Mouse (Mus musculus): ENCODE results near the gene Gnmt. TPM values are rescaled to one million over a fixed set of nuclear protein-coding genes. Genes with fewer than 3 reads are reported as not detected.

The Gnmt gene
- polyA plus RNA-seq, 1 experiment from 2014 or later: 0.38 TPM

DNA sequence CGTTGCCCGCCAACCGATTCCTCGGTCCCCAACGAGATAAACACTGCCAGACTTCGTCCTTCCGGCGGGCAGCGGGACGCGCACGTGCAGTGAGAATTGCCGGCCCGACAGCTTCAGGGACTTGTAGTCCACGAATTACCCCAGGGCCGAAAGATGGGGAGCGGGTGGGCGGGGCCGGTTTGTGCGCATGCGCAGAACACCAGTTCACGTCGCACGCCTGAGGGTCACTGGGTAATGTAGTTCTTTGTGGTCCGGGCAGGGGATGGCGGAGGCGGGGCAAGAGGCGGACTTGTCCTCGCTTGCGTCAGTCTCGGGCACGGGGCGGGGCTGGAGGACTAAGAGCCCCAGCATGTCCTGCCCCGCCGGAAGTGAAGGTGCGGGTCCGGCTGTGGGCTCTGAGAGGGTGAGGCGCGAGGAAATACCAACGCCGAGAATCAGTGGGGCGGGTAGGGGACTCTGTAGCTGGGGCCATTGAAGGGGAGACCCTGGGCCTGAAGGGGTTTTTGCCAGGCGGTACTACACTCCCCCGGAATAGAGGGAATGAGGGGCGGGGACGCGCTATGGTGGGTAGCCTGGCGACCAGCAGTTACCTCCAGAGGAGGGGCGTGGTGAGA lies 48.1 kb downstream of the Gnmt start, which contains the start of gene Klhdc3:
Gene Klhdc3 (minus strand): TSS at position 155 of the 614 bp plus-strand sequence.
- ATAC-seq (ENCODE audit: insufficient number of reproducible peaks, low FRiP score): peak; percentile 98
- Histone ChIP-seq H3K36me3 (peaks cover 60% of the 10 kb centered on the region), H3K9me3 (replicated peaks) (no peaks in the 10 kb centered on the region), H3K4me3 (peak within 1 kb of the TSS; percentile 81), H3K4me2 (peak within 1 kb of the TSS; percentile 92), H3K9ac (peak within 1 kb of the TSS; percentile 84), H3K4me1 (replicated peaks) (peaks cover 38% of the 10 kb centered on the region), H3K27ac (ENCODE audit: poor library complexity, severe bottlenecking) (peak within 1 kb of the TSS; percentile 94), H3K27me3 (replicated peaks) (no peaks in the 10 kb centered on the region)
- under 1% methylated on average over 49 of the region's 49 CpGs for WGBS

DNA sequence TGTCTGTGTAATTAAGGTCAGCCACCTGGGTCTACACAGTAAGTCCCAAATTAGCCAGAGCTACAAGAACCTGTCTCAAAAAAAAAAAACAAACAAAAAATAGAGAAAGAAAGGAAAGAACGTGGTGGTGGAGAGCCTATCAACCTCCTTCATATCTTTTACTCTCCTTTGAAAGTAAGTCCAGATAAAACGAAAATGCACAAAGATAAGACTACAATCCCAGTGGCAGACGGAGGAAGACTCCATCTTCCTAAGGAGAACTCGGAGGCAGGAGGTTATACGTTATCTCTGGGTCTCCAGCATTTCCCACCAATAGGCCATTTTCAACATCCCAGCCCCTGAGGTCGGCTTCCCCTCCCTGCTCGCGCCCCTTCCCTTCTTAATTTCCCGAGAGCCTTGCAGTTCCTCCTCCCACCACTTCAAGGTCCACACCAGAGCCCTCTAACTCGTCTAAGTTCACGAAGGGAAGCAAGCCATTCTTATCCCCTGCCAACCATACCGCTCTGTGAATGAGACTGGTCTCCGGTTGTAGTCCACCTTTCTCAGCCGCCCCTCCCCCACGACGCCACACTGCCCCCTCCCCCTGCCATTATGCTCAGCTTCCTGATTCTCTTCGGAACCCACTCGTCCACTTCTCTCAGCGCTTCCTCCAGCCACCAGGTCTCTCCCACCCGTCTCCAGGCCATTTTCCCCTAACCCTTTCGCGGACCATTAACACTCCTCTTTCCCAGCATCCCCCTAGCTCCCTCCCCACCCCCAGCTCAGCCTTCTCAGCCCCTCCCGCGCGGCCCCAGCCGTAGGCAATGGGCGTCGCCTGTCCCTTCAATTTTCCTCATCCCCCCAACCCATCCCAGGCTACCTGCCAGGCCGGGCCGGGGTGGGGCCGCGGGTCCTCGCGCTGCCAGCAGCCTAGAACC lies 48.9 kb downstream of the Gnmt start:
- Histone ChIP-seq H3K9me3 (replicated peaks) (no peaks in the 10 kb centered on the region), H3K4me3 (peak overlapping the region; percentile 81), H3K4me2 (peak overlapping the region; percentile 81), H3K4me1 (replicated peaks) (peaks cover 41% of the 10 kb centered on the region), H3K27me3 (replicated peaks) (no peaks in the 10 kb centered on the region), H3K27ac (ENCODE audit: poor library complexity, severe bottlenecking) (peak overlapping the region; percentile 94), H3K9ac (peak overlapping the region; percentile 84), H3K36me3 (peaks cover 60% of the 10 kb centered on the region)
- ATAC-seq (ENCODE audit: insufficient number of reproducible peaks, low FRiP score): no peak; the same call in none of the 2 replicates
- under 1% methylated on average over 34 of the region's 34 CpGs for WGBS

DNA sequence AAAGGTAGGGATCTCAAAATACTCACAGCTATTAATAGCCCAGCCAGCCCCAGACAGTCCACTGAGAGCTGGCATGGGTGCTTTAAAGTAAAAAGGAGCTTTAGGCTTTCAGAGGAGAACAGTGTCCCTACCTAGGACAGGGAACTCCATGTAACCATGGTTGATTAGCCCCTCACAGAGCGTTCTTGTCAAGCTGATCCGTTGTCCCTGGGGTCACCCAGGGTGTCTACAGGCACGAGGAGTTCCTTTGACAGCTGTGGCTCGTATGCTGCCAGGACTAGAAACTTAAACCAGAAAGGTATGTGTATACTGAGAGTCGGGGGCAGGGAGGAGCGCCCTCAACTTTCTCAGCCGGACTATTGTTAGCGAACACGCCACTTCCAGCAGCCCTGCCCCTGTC lies 50.1 kb downstream of the Gnmt start:
- Histone ChIP-seq H3K9ac (peak overlapping the region; percentile 84), H3K36me3 (peaks cover 55% of the 10 kb centered on the region)

DNA sequence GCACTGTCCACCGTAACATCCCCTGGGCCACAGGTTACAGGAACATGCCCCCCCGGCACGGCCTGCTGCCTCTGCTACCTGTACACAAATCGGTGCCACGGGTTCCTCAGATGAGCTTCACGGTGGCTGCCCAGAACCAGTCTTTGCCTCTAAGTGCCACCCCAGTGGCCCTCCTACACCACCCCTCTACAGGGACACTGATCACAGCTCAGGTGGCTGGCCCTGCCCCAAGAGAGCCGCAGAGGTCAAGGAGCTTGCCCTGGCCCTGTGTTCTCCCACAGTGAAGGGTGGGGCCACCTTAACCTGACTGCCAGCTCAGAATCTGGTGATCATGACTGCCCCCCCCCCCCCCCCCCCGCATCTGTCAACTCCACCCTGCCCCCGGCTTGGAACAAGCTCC lies 50.6 kb downstream of the Gnmt start, which contains the start of gene Mea1:
Gene Mea1 (plus strand): TSS at position 378 of the 400 bp plus-strand sequence.
- peaks cover 50% of the 10 kb centered on the region for H3K36me3 ChIP-seq
- 69% methylated on average over 9 of the region's 9 CpGs for WGBS
- no peak for ATAC-seq (ENCODE audit: insufficient number of reproducible peaks, low FRiP score)

More for the DNA sequence above, 50.1 kb downstream of the Gnmt start:
- Histone ChIP-seq H3K4me3 (peak overlapping the region; percentile 81), H3K27ac (ENCODE audit: poor library complexity, severe bottlenecking) (peak overlapping the region; percentile 94), H3K27me3 (replicated peaks) (no peaks in the 10 kb centered on the region), H3K4me1 (replicated peaks) (peaks cover 45% of the 10 kb centered on the region), H3K9me3 (replicated peaks) (no peaks in the 10 kb centered on the region), H3K4me2 (peak overlapping the region; percentile 81)
- no peak for ATAC-seq (ENCODE audit: insufficient number of reproducible peaks, low FRiP score)
- 24% methylated on average over 9 of the region's 9 CpGs for WGBS

More for the DNA sequence above, 50.6 kb downstream of the Gnmt start, which contains the start of gene Mea1:
- H3K27ac ChIP-seq (ENCODE audit: poor library complexity, severe bottlenecking): peak within 1 kb of the TSS; percentile 94
- no peaks in the 10 kb centered on the region for H3K27me3 ChIP-seq (replicated peaks)
- peak within 1 kb of the TSS; percentile 81 for H3K4me2 ChIP-seq
- H3K9ac ChIP-seq: peak within 1 kb of the TSS; percentile 84
- no peaks in the 10 kb centered on the region for H3K9me3 ChIP-seq (replicated peaks)
- H3K4me1 ChIP-seq (replicated peaks): peaks cover 43% of the 10 kb centered on the region
- H3K4me3 ChIP-seq: peak within 1 kb of the TSS; percentile 81

Other genes starting within 250 kb of the Gnmt start
- 0.08 and 0.13 TPM in 2 replicates for gene Ttbk1, start 241.5 kb downstream of the Gnmt start, polyA plus RNA-seq (2016; fragmentation: Nextera tagmentation; extraction: Ambion mirVana)
- gene Dnph1, start 232.5 kb downstream of the Gnmt start, polyA plus RNA-seq (2016; fragmentation: Nextera tagmentation; extraction: Ambion mirVana): 24.2 and 25.9 TPM in 2 replicates
- gene Cul9, start 182.8 kb downstream of the Gnmt start, polyA plus RNA-seq (2016; fragmentation: Nextera tagmentation; extraction: Ambion mirVana): 7.2 and 7.4 TPM in 2 replicates
- gene Srf, start 173.0 kb downstream of the Gnmt start, polyA plus RNA-seq (2016; fragmentation: Nextera tagmentation; extraction: Ambion mirVana): 15.0 and 17.5 TPM in 2 replicates
- 68.5 and 71.4 TPM in 2 replicates for gene Ptk7, start 99.7 kb downstream of the Gnmt start, polyA plus RNA-seq (2016; fragmentation: Nextera tagmentation; extraction: Ambion mirVana)
- 19.9 and 21.1 TPM in 2 replicates for gene Klc4, start 83.1 kb downstream of the Gnmt start, polyA plus RNA-seq (2016; fragmentation: Nextera tagmentation; extraction: Ambion mirVana)
- 90.9 and 99.0 TPM in 2 replicates for gene Mrpl2, start 82.9 kb downstream of the Gnmt start, polyA plus RNA-seq (2016; fragmentation: Nextera tagmentation; extraction: Ambion mirVana)
- gene Cul7, start 78.8 kb downstream of the Gnmt start, polyA plus RNA-seq (2016; fragmentation: Nextera tagmentation; extraction: Ambion mirVana): 48.1 and 53.1 TPM in 2 replicates
- 36.5 and 38.9 TPM in 2 replicates for gene Rrp36, start 54.8 kb downstream of the Gnmt start, polyA plus RNA-seq (2016; fragmentation: Nextera tagmentation; extraction: Ambion mirVana)
- 116 and 123 TPM in 2 replicates for gene Mea1, start 50.4 kb downstream of the Gnmt start, polyA plus RNA-seq (2016; fragmentation: Nextera tagmentation; extraction: Ambion mirVana)
- gene Klhdc3, start 48.3 kb downstream of the Gnmt start, polyA plus RNA-seq (2016; fragmentation: Nextera tagmentation; extraction: Ambion mirVana): 149 and 155 TPM in 2 replicates
- 62.8 TPM in 2 replicates for gene Ppp2r5d, start 24.1 kb downstream of the Gnmt start, polyA plus RNA-seq (2016; fragmentation: Nextera tagmentation; extraction: Ambion mirVana)
- gene Pex6, start 17.7 kb downstream of the Gnmt start, polyA plus RNA-seq (2016; fragmentation: Nextera tagmentation; extraction: Ambion mirVana): 16.9 and 17.0 TPM in 2 replicates
- 52.2 and 53.0 TPM in 2 replicates for gene Cnpy3, start 23.0 kb upstream of the Gnmt start, polyA plus RNA-seq (2016; fragmentation: Nextera tagmentation; extraction: Ambion mirVana)
- gene Ptcra, start 34.5 kb upstream of the Gnmt start, polyA plus RNA-seq (2016; fragmentation: Nextera tagmentation; extraction: Ambion mirVana): 0.13 and 0.33 TPM in 2 replicates
- 41.7 and 41.9 TPM in 2 replicates for gene 2310039H08Rik, start 43.5 kb upstream of the Gnmt start, polyA plus RNA-seq (2016; fragmentation: Nextera tagmentation; extraction: Ambion mirVana)
- 106 and 115 TPM in 2 replicates for gene Rpl7l1, start 53.5 kb upstream of the Gnmt start, polyA plus RNA-seq (2016; fragmentation: Nextera tagmentation; extraction: Ambion mirVana)
- 4.0 and 5.7 TPM in 2 replicates for gene Bicral, start 129.3 kb upstream of the Gnmt start, polyA plus RNA-seq (2016; fragmentation: Nextera tagmentation; extraction: Ambion mirVana)
- gene Tbcc, start 161.5 kb upstream of the Gnmt start, polyA plus RNA-seq (2016; fragmentation: Nextera tagmentation; extraction: Ambion mirVana): 52.4 and 55.1 TPM in 2 replicates
- not detected in 2 replicates for gene Prph2, start 181.3 kb upstream of the Gnmt start, polyA plus RNA-seq (2016; fragmentation: Nextera tagmentation; extraction: Ambion mirVana)

All from heart, embryonic 12.5 days (tissue).